Comparison of ENCODE assay signal across 20 mouse cellular contexts in genomic region chr10:91979841-91980240, GRCm38 (mm10).
DNase-seq lines count a peak whose midpoint lies in the region; ATAC-seq and TF ChIP-seq lines count a peak whose summit lies in the region.
"Had no signal": no experiment of that assay in that cellular context is flagged by ENCODE, and none has a peak within 500 bp of the region (broad histone marks: within the 10 kb centered on the region; RNA-seq: fewer than 3 reads in every experiment).

No protein-coding gene starts in this region.

- no peak overlapping the region for H3K9ac ChIP-seq in kidney, embryonic 15.5 days
- H3K9ac ChIP-seq: embryonic facial prominence, embryonic 12.5 days; hindbrain, embryonic 13.5 days; liver, postnatal 0 days had no signal

- intact Hi-C loops in heart, postnatal 14 days (cut with DNase I), result no loop called here

- no peak overlapping the region for H3K27ac ChIP-seq in kidney, embryonic 15.5 days
- H3K27ac ChIP-seq: embryonic facial prominence, embryonic 12.5 days; heart, adult 2 months; hindbrain, embryonic 13.5 days had no signal

- no peaks in the 10 kb centered on the region for H3K27me3 ChIP-seq in kidney, embryonic 15.5 days
- H3K27me3 ChIP-seq: embryonic facial prominence, embryonic 12.5 days; hindbrain, embryonic 13.5 days; Patski had no signal

- H3K4me3 ChIP-seq in kidney, embryonic 15.5 days (replicated peaks), result no peak overlapping the region
- no peak overlapping the region for H3K4me3 ChIP-seq in lung, adult 2 months (replicated peaks; ENCODE audit: extremely low read depth, low read depth, low read length)
- H3K4me3 ChIP-seq: embryonic facial prominence, embryonic 12.5 days; erythroblast, embryonic 14.5 days; heart, adult 2 months; hindbrain, embryonic 13.5 days had no signal

- ATAC-seq in kidney, embryonic 15.5 days (replicated peaks; ENCODE audit: low FRiP score), result no peak
- ATAC-seq: CD4-positive, CD25-positive, alpha-beta regulatory T cell, adult 4 months; forebrain, embryonic 14.5 days; inflammation-experienced regulatory T-cells, adult 6 months; liver, postnatal 0 days; Patski had no signal

- H3K4me2 ChIP-seq in kidney, embryonic 15.5 days, result no peak overlapping the region
- H3K4me2 ChIP-seq: embryonic facial prominence, embryonic 12.5 days; hindbrain, embryonic 13.5 days had no signal

- H3K4me1 ChIP-seq in kidney, embryonic 15.5 days, result no peaks in the 10 kb centered on the region
- H3K4me1 ChIP-seq in lung, adult 2 months (ENCODE audit: control insufficient read depth, insufficient read depth, low read length), result no peaks in the 10 kb centered on the region
- H3K4me1 ChIP-seq: embryonic facial prominence, embryonic 12.5 days; hindbrain, embryonic 13.5 days had no signal

- H3K36me3 ChIP-seq in kidney, embryonic 15.5 days, result no peaks in the 10 kb centered on the region
- H3K36me3 ChIP-seq: embryonic facial prominence, embryonic 12.5 days; hindbrain, embryonic 13.5 days had no signal

- TF ChIP-seq CTCF in lung, adult 2 months (IDR thresholded peaks at IDR 0.05; ENCODE audit: insufficient read depth, low read length), result no peak

- peak; percentile 71 for DNase-seq in heart, adult 11 months
- DNase-seq in heart, postnatal 14 days, result no peak
- peak; percentile 40 for DNase-seq in kidney, adult 9 months
- DNase-seq in lung, adult 2 months, result peak; percentile 9
- peak; percentile 6 to 22 for DNase-seq in lung, postnatal 4 days
- no peak for DNase-seq in natural killer cell, adult 2 months (ENCODE audit: low spot score in 2 of 2)
- DNase-seq: adrenal gland, postnatal 14 days; cerebellum, postnatal 10 days; gastrocnemius, postnatal 10 days; liver, postnatal 0 days; thymus, postnatal 14 days had no signal

- no peaks in the 10 kb centered on the region for H3K9me3 ChIP-seq in kidney, embryonic 15.5 days (replicated peaks)
- H3K9me3 ChIP-seq: embryonic facial prominence, embryonic 12.5 days; hindbrain, embryonic 13.5 days had no signal

- TF ChIP-seq POLR2A in lung, adult 2 months (IDR thresholded peaks at IDR 0.05; ENCODE audit: borderline replicate concordance, extremely low read depth, low read depth, low read length), result no peak

- WGBS in kidney, embryonic 15.5 days, result 81% methylated on average over 2 of the region's 2 CpGs
- 82% methylated on average over 2 of the region's 2 CpGs for WGBS in lung, adult 2 months

Comparison
In these comparisons a context has a peak if more than half of its experiments do, and no peak if none do; other contexts are left out.
1. DNase-seq: peak in heart, adult 11 months (single experiment), kidney, adult 9 months (single experiment), lung, adult 2 months (single experiment) and lung, postnatal 4 days (2 of 2); none in heart, postnatal 14 days (0 of 2) and natural killer cell, adult 2 months (0 of 2).